Mouse (Mus musculus) bone marrow, adult 2 months (tissue): ENCODE measurements around the gene Pigk. TPM values are rescaled to one million over a fixed set of nuclear protein-coding genes. Genes with fewer than 3 reads are reported as not detected.

Experiments
- H3K27ac ChIP-seq: fragments of 200-500 bp; 2 replicates; pipeline ENCODE4 v1.5.1; 2012; ENCODE audit warnings: low read depth, mild to moderate bottlenecking, control low read depth, inconsistent platforms, low read length; ENCODE audit not compliant: control insufficient read depth, poor library complexity, insufficient read depth
- H3K4me1 ChIP-seq: fragments of 200-500 bp; 2 replicates; pipeline ENCODE4 v1.6.1; 2011; ENCODE audit warnings: low read length; ENCODE audit not compliant: control insufficient read depth, insufficient read depth
- H3K4me3 ChIP-seq: fragments of 200-500 bp; replicated peaks from 2 replicates; pipeline ENCODE3; 2011; ENCODE audit warnings: mild to moderate bottlenecking, low read depth, low read length, control low read depth; ENCODE audit not compliant: control insufficient read depth
- CTCF ChIP-seq: fragments of 200-500 bp; IDR thresholded peaks from 2 replicates; pipeline ENCODE4 v1.5.1; 2011; ENCODE audit warnings: low read length, control low read depth; ENCODE audit not compliant: control insufficient read depth, insufficient read depth
- POLR2A ChIP-seq: fragments of 200-500 bp; IDR thresholded peaks from 2 replicates; pipeline ENCODE4 v1.6.1; 2011; ENCODE audit warnings: low read depth, mild to moderate bottlenecking, control low read depth, low read length, borderline replicate concordance; ENCODE audit not compliant: control insufficient read depth
- WGBS: fragments of 180-500 bp; shearing (Covaris S2); methylation state at CpG from one replicate; pipeline ENCODE4 v1.1.7; 2018; 5-methylcytosine and 5-hydroxymethylcytosine counted together
- polyA plus RNA-seq: library from polyadenylated mRNA; stranded (reverse); fragments of >200 nt; gene quantifications from 2 replicates; pipeline ENCODE4 v1.2.4, GENCODE M21; 2011; ENCODE audit warnings: low replicate concordance; ENCODE audit not compliant: missing spikeins, insufficient read depth, insufficient read length

The Pigk gene
- polyA plus RNA-seq, 1 experiment, result 8.2 TPM

GRCm38 (mm10) chr3:152874431-152875355 lies 160.8 kb downstream of the Pigk start:
- Histone ChIP-seq H3K4me3 (no peak overlapping the region), H3K27ac (no peak overlapping the region), H3K4me1 (no peaks in the 10 kb centered on the region)
- no peak for TF ChIP-seq POLR2A
- no peak for TF ChIP-seq CTCF
- WGBS, result 89% methylated on average over 17 of the region's 17 CpGs

GRCm38 (mm10) chr3:152875723-152876290 lies 161.9 kb downstream of the Pigk start:
- H3K4me1 ChIP-seq, result no peaks in the 10 kb centered on the region
- no peak overlapping the region for H3K27ac ChIP-seq
- WGBS, result 78% methylated on average over 6 of the region's 6 CpGs
- no peak overlapping the region for H3K4me3 ChIP-seq
- TF ChIP-seq POLR2A, result no peak
- TF ChIP-seq CTCF, result no peak

- H3K4me1 ChIP-seq, result no peaks in the 10 kb centered on the region
- no peak overlapping the region for H3K4me3 ChIP-seq
- no peak overlapping the region for H3K27ac ChIP-seq
- no peak for TF ChIP-seq CTCF
- 82% methylated on average over 15 of the region's 15 CpGs for WGBS
Measured at GRCm38 (mm10) chr3:152880121-152880835, 166.4 kb downstream of the Pigk start.

GRCm38 (mm10) chr3:152881706-152882105 lies 167.8 kb downstream of the Pigk start:
- H3K4me3 ChIP-seq, result no peak overlapping the region
- no peaks in the 10 kb centered on the region; the same call in 1 of the 2 replicates for H3K4me1 ChIP-seq
- WGBS, result 82% methylated on average over 4 of the region's 4 CpGs
- H3K27ac ChIP-seq, result no peak overlapping the region
- TF ChIP-seq POLR2A (no peak), CTCF (no peak)

- Histone ChIP-seq H3K4me3 (no peak overlapping the region), H3K4me1 (no peaks in the 10 kb centered on the region; the same call in 1 of the 2 replicates), H3K27ac (no peak overlapping the region)
- 77% methylated on average over 3 of the region's 3 CpGs for WGBS
- TF ChIP-seq POLR2A (no peak), CTCF (no peak)
Measured at GRCm38 (mm10) chr3:152883556-152883955, 169.7 kb downstream of the Pigk start.

- Histone ChIP-seq H3K4me1 (no peaks in the 10 kb centered on the region; the same call in 1 of the 2 replicates), H3K27ac (no peak overlapping the region), H3K4me3 (no peak overlapping the region)
- no peak for TF ChIP-seq POLR2A
- no peak for TF ChIP-seq CTCF
Measured at GRCm38 (mm10) chr3:152886749-152887148, 172.8 kb downstream of the Pigk start.

GRCm38 (mm10) chr3:152888116-152888515 lies 174.2 kb downstream of the Pigk start:
- 35% methylated on average over 7 of the region's 7 CpGs for WGBS
- Histone ChIP-seq H3K27ac (no peak overlapping the region), H3K4me1 (no peaks in the 10 kb centered on the region; the same call in 1 of the 2 replicates), H3K4me3 (no peak overlapping the region)
- TF ChIP-seq CTCF (no peak), POLR2A (no peak)

GRCm38 (mm10) chr3:152894935-152895334 lies 181.0 kb downstream of the Pigk start:
- H3K27ac ChIP-seq, result no peak overlapping the region
- no peak for TF ChIP-seq POLR2A
- no peak for TF ChIP-seq CTCF
- WGBS, result 4% methylated on average over 4 of the region's 4 CpGs
- H3K4me1 ChIP-seq, result no peaks in the 10 kb centered on the region
- H3K4me3 ChIP-seq, result no peak overlapping the region
